Mouse (Mus musculus): ENCODE measurements around the gene Hrc. TPM values are rescaled to one million over a fixed set of nuclear protein-coding genes. Genes with fewer than 3 reads are reported as not detected.

Gene Hrc
- 5.2 and 6.9 TPM in 2 replicates for polyA plus RNA-seq (2011; ENCODE audit: insufficient read depth, insufficient read length, low read depth, missing spikeins)

- Histone ChIP-seq H3K4me3 (ENCODE audit: low read depth, low read length) (no peak within 1 kb of the TSS), H3K36me3 (ENCODE audit: control insufficient read depth, insufficient read depth, low read length, poor library complexity, severe bottlenecking) (no peaks in the 10 kb centered on the region), H3K9me3 (replicated peaks; ENCODE audit: control insufficient read depth, insufficient read depth, low read length, poor library complexity, severe bottlenecking) (no peaks in the 10 kb centered on the region), H3K9ac (ENCODE audit: low read depth, poor library complexity, severe bottlenecking) (no peak within 1 kb of the TSS), H3K27ac (ENCODE audit: insufficient read depth, low read length) (no peak within 1 kb of the TSS), H3K4me1 (ENCODE audit: control insufficient read depth, insufficient read depth, low read length) (peaks cover 9% of the 10 kb centered on the region), H3K27me3 (ENCODE audit: control insufficient read depth, insufficient read depth, low read length, poor library complexity, severe bottlenecking) (no peaks in the 10 kb centered on the region)
- TF ChIP-seq EP300 (IDR thresholded peaks at IDR 0.05; ENCODE audit: insufficient read depth, low read depth, low read length) (0 out of 2 replicates have a peak, but pooled peaks have one; percentile 5), CTCF (IDR thresholded peaks at IDR 0.05; ENCODE audit: low read depth, low read length) (no peak), POLR2A (IDR thresholded peaks at IDR 0.05; ENCODE audit: insufficient read depth, low read length) (no peak)
These were observed at the start of gene Hrc for GRCm38 (mm10) chr7:45335056-45335455. TSS of gene Hrc (plus strand) at chr7:45335290.

- no peak overlapping the region for H3K27ac ChIP-seq (ENCODE audit: insufficient read depth, low read length)
- no peaks in the 10 kb centered on the region for H3K27me3 ChIP-seq (ENCODE audit: control insufficient read depth, insufficient read depth, low read length, poor library complexity, severe bottlenecking)
- TF ChIP-seq CTCF (IDR thresholded peaks at IDR 0.05; ENCODE audit: low read depth, low read length), result no peak
- TF ChIP-seq EP300 (IDR thresholded peaks at IDR 0.05; ENCODE audit: insufficient read depth, low read depth, low read length), result no peak
- no peak for TF ChIP-seq POLR2A (IDR thresholded peaks at IDR 0.05; ENCODE audit: insufficient read depth, low read length)
- no peaks in the 10 kb centered on the region for H3K4me1 ChIP-seq (ENCODE audit: control insufficient read depth, insufficient read depth, low read length)
- H3K9ac ChIP-seq (ENCODE audit: low read depth, poor library complexity, severe bottlenecking), result no peak overlapping the region
- H3K9me3 ChIP-seq (replicated peaks; ENCODE audit: control insufficient read depth, insufficient read depth, low read length, poor library complexity, severe bottlenecking), result no peaks in the 10 kb centered on the region
- H3K36me3 ChIP-seq (ENCODE audit: control insufficient read depth, insufficient read depth, low read length, poor library complexity, severe bottlenecking), result no peaks in the 10 kb centered on the region
- no peak overlapping the region for H3K4me3 ChIP-seq (ENCODE audit: low read depth, low read length)
These were observed 48.6 kb upstream of the Hrc start for GRCm38 (mm10) chr7:45286486-45286885.

DNA sequence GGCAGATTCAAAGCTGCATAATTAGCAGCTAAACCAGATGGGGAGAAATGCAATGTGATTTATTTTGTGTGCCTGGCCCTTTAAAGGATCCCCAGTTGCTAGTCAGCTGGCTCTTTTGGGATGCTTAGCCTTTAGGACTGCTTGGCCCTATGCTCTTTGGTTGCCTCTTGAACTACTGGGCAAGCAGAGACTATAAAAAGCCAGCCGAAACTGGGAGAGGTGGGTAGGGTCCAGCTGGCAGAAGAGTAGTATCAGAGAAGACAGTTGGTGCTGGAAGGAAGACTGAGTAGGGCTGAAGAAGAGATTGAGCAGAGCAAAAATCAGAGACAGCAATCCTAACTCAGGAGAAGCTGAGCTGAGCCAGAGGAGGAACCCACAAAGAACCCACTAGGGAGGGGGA lies 38.5 kb upstream of the Hrc start:
- Histone ChIP-seq H3K9ac (ENCODE audit: low read depth, poor library complexity, severe bottlenecking) (no peak overlapping the region), H3K27me3 (ENCODE audit: control insufficient read depth, insufficient read depth, low read length, poor library complexity, severe bottlenecking) (no peaks in the 10 kb centered on the region), H3K9me3 (replicated peaks; ENCODE audit: control insufficient read depth, insufficient read depth, low read length, poor library complexity, severe bottlenecking) (peaks cover 2% of the 10 kb centered on the region; the same call in 1 of the 2 replicates), H3K36me3 (ENCODE audit: control insufficient read depth, insufficient read depth, low read length, poor library complexity, severe bottlenecking) (no peaks in the 10 kb centered on the region), H3K4me1 (ENCODE audit: control insufficient read depth, insufficient read depth, low read length) (no peaks in the 10 kb centered on the region), H3K4me3 (ENCODE audit: low read depth, low read length) (no peak overlapping the region), H3K27ac (ENCODE audit: insufficient read depth, low read length) (no peak overlapping the region)
- TF ChIP-seq EP300 (IDR thresholded peaks at IDR 0.05; ENCODE audit: insufficient read depth, low read depth, low read length), result no peak
- TF ChIP-seq POLR2A (IDR thresholded peaks at IDR 0.05; ENCODE audit: insufficient read depth, low read length), result no peak
- TF ChIP-seq CTCF (IDR thresholded peaks at IDR 0.05; ENCODE audit: low read depth, low read length), result no peak

DNA sequence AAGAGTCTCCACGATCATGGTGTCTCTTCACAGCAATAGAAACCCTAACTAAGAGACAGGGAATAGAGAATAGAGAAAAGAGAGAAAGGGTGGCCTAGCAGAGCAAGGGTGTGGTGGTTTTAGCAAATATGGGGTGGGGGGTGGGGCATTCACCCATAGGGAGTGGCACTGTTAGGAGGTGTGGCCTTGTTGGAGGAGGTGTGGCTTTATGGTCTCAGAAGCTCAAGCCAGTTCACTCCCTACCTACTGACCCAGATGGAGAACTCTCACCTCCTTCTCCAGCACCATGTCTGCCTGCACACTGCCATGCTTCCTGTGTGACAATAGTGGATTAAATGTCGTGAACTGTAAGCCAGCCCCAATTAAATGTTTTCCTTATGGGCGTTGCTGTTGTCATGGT lies 37.5 kb upstream of the Hrc start:
- H3K9me3 ChIP-seq (replicated peaks; ENCODE audit: control insufficient read depth, insufficient read depth, low read length, poor library complexity, severe bottlenecking), result peaks cover 2% of the 10 kb centered on the region; the same call in 1 of the 2 replicates
- H3K27me3 ChIP-seq (ENCODE audit: control insufficient read depth, insufficient read depth, low read length, poor library complexity, severe bottlenecking), result no peaks in the 10 kb centered on the region
- TF ChIP-seq POLR2A (IDR thresholded peaks at IDR 0.05; ENCODE audit: insufficient read depth, low read length) (no peak), EP300 (IDR thresholded peaks at IDR 0.05; ENCODE audit: insufficient read depth, low read depth, low read length) (no peak), CTCF (IDR thresholded peaks at IDR 0.05; ENCODE audit: low read depth, low read length) (no peak)
- H3K9ac ChIP-seq (ENCODE audit: low read depth, poor library complexity, severe bottlenecking), result no peak overlapping the region
- H3K4me3 ChIP-seq (ENCODE audit: low read depth, low read length), result no peak overlapping the region
- H3K36me3 ChIP-seq (ENCODE audit: control insufficient read depth, insufficient read depth, low read length, poor library complexity, severe bottlenecking), result no peaks in the 10 kb centered on the region
- no peak overlapping the region for H3K27ac ChIP-seq (ENCODE audit: insufficient read depth, low read length)
- H3K4me1 ChIP-seq (ENCODE audit: control insufficient read depth, insufficient read depth, low read length), result no peaks in the 10 kb centered on the region

DNA sequence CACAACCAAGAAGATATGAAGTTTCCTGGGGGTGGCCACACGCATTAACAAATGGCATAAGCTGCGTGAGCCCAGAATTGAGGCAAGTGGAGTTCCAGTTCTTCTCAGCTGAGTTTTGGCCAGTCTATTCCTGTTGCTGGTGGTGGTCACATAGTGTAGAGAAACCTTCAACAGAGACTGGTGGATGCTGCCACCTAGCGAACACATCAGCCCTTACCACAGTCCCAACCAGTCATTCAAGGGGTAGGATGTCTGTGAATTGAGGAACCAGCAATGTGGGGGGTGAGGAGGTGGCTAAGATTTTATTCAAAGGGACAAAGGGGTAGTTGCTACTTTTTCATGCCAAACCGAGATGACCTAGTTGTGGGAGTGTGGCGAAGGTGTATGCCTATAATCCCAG lies 35.3 kb upstream of the Hrc start:
- Histone ChIP-seq H3K36me3 (ENCODE audit: control insufficient read depth, insufficient read depth, low read length, poor library complexity, severe bottlenecking) (peaks cover 8% of the 10 kb centered on the region), H3K27ac (ENCODE audit: insufficient read depth, low read length) (no peak overlapping the region), H3K9me3 (replicated peaks; ENCODE audit: control insufficient read depth, insufficient read depth, low read length, poor library complexity, severe bottlenecking) (no peaks in the 10 kb centered on the region)

DNA sequence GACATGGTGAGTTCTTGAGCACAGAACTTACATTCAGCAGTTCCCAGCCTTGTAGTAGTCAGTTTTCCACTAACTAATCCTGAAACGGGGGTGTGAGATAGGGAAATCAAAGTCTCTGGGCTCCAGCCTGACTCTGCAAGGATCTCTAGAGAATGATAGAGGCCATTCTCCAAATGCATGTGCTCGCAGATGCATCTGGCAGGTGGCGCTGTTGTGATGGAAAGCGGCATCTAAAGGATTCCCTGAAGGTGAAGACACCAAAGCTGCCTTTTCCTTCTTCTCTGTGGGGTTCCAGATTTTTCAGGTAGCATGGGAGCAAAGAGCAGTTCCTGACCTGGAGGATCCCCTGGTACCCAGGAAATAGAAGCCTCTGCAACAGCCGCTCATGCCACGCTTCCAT lies 34.8 kb upstream of the Hrc start:
- no peak overlapping the region for H3K4me3 ChIP-seq (ENCODE audit: low read depth, low read length)
- no peaks in the 10 kb centered on the region for H3K4me1 ChIP-seq (ENCODE audit: control insufficient read depth, insufficient read depth, low read length)
- H3K9me3 ChIP-seq (replicated peaks; ENCODE audit: control insufficient read depth, insufficient read depth, low read length, poor library complexity, severe bottlenecking), result no peaks in the 10 kb centered on the region
- H3K36me3 ChIP-seq (ENCODE audit: control insufficient read depth, insufficient read depth, low read length, poor library complexity, severe bottlenecking), result peaks cover 8% of the 10 kb centered on the region
- TF ChIP-seq POLR2A (IDR thresholded peaks at IDR 0.05; ENCODE audit: insufficient read depth, low read length) (no peak), CTCF (IDR thresholded peaks at IDR 0.05; ENCODE audit: low read depth, low read length) (peak; percentile 77)
- no peaks in the 10 kb centered on the region for H3K27me3 ChIP-seq (ENCODE audit: control insufficient read depth, insufficient read depth, low read length, poor library complexity, severe bottlenecking)
- H3K27ac ChIP-seq (ENCODE audit: insufficient read depth, low read length), result no peak overlapping the region
- no peak overlapping the region for H3K9ac ChIP-seq (ENCODE audit: low read depth, poor library complexity, severe bottlenecking)

More for the DNA sequence above, 35.3 kb upstream of the Hrc start:
- Histone ChIP-seq H3K4me3 (ENCODE audit: low read depth, low read length) (no peak overlapping the region), H3K27me3 (ENCODE audit: control insufficient read depth, insufficient read depth, low read length, poor library complexity, severe bottlenecking) (no peaks in the 10 kb centered on the region), H3K9ac (ENCODE audit: low read depth, poor library complexity, severe bottlenecking) (no peak overlapping the region), H3K4me1 (ENCODE audit: control insufficient read depth, insufficient read depth, low read length) (no peaks in the 10 kb centered on the region)
- TF ChIP-seq CTCF (IDR thresholded peaks at IDR 0.05; ENCODE audit: low read depth, low read length), result peak; percentile 80
- TF ChIP-seq EP300 (IDR thresholded peaks at IDR 0.05; ENCODE audit: insufficient read depth, low read depth, low read length), result no peak

Measured in ES-Bruce4 (cell line).